Mouse (Mus musculus) embryonic facial prominence, embryonic 11.5 days (tissue): ENCODE data around the gene Cib2. TPM values are rescaled to one million over a fixed set of nuclear protein-coding genes. Genes with fewer than 3 reads are reported as not detected.

Experiments
- ATAC-seq: fragments of 200-750 bp; cut with Nextera tagmentation; replicated peaks from 2 replicates; pipeline ENCODE4 v1.8.0; 2017; ENCODE audit warnings: low read depth; ENCODE audit not compliant: insufficient number of reproducible peaks, low FRiP score, low TSS enrichment
- DNase-seq: peaks from one replicate; pipeline ENCODE4 v3.0.0-alpha.2; 2015; ENCODE audit warnings: low spot score
- H3K27ac ChIP-seq: fragments of 300-500 bp; sonication (generic); replicated peaks from 2 replicates; pipeline ENCODE4 v1.5.1; 2014; ENCODE audit warnings: mild to moderate bottlenecking, low read depth, low read length, control low read depth
- H3K27me3 ChIP-seq: fragments of 300-500 bp; sonication (generic); 2 replicates; pipeline ENCODE4 v1.6.1; 2014; ENCODE audit warnings: mild to moderate bottlenecking, low read length, moderate library complexity, mixed read lengths; ENCODE audit not compliant: control insufficient read depth, insufficient read depth
- H3K36me3 ChIP-seq: fragments of 300-500 bp; sonication (generic); replicated peaks from 2 replicates; pipeline ENCODE4 v1.6.1; 2014; ENCODE audit warnings: low read depth, mild to moderate bottlenecking, low read length, moderate library complexity, mixed read lengths; ENCODE audit not compliant: control insufficient read depth, insufficient read depth
- H3K4me1 ChIP-seq: fragments of 300-500 bp; sonication (generic); 2 replicates; pipeline ENCODE4 v1.6.1; 2014; ENCODE audit warnings: low read length, mixed read lengths; ENCODE audit not compliant: control insufficient read depth, insufficient read depth
- H3K4me2 ChIP-seq: fragments of 300-500 bp; sonication (generic); 2 replicates; pipeline ENCODE4 v1.6.1; 2014; ENCODE audit warnings: low read depth, mild to moderate bottlenecking, control low read depth, low read length, moderate library complexity
- H3K4me3 ChIP-seq: fragments of 300-500 bp; sonication (generic); 2 replicates; pipeline ENCODE4 v1.5.1; 2014; ENCODE audit warnings: low read depth, low read length, control low read depth
- H3K9ac ChIP-seq: fragments of 300-500 bp; sonication (generic); replicated peaks from 2 replicates; pipeline ENCODE4 v1.6.1; 2014; ENCODE audit warnings: mild to moderate bottlenecking, control low read depth, low read length
- H3K9me3 ChIP-seq: fragments of 300-500 bp; sonication (generic); replicated peaks from 2 replicates; pipeline ENCODE4 v1.6.1; 2016; ENCODE audit warnings: mild to moderate bottlenecking, low read length, inconsistent platforms, mixed read lengths; ENCODE audit not compliant: control insufficient read depth
- WGBS: fragments of 180-500 bp; shearing (Covaris S2); extraction: QIAGEN DNeasy Blood & Tissue Kit; methylation state at CpG from one replicate; pipeline ENCODE4 v1.1.7; 2014; 5-methylcytosine and 5-hydroxymethylcytosine counted together
- polyA plus RNA-seq: library from polyadenylated mRNA; unstranded; fragments of >200 nt; fragmentation: Nextera tagmentation; extraction: Ambion mirVana; gene quantifications from 2 replicates; pipeline ENCODE4 v1.2.1, GENCODE M21; 2014

The Cib2 gene
- polyA plus RNA-seq, 1 experiment from 2014 or later: 17.6 TPM

DNA sequence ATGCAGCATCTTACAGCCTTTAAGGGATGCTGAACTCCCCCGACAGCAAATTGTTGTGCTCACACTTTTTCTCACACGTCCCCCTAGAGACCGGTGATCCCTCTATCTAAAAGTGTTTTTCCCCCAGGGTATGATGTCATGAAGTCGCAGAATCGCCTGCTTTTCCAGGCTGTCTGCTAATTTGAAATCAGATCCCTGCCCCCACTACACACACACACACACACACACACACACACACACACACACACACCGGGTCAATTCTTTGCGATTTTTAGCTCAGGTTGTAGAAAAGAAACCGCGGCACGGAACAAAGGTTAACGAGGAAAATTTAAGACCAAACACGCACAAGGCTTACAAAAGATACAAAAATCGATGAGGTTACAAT, 57.9 kb downstream of the Cib2 start:
- no peaks in the 10 kb centered on the region for H3K9me3 ChIP-seq
- H3K36me3 ChIP-seq: no peaks in the 10 kb centered on the region
- WGBS: 4% methylated on average over 13 of the region's 13 CpGs
- H3K27ac ChIP-seq: no peak overlapping the region
- H3K4me1 ChIP-seq: no peaks in the 10 kb centered on the region
- H3K9ac ChIP-seq: peak overlapping the region; percentile 73; the same call in 1 of the 2 replicates
- no peak for DNase-seq
- peak overlapping the region; percentile 79 for H3K4me3 ChIP-seq
- no peak for ATAC-seq
- no peaks in the 10 kb centered on the region for H3K27me3 ChIP-seq
- H3K4me2 ChIP-seq: peak overlapping the region; percentile 91

DNA sequence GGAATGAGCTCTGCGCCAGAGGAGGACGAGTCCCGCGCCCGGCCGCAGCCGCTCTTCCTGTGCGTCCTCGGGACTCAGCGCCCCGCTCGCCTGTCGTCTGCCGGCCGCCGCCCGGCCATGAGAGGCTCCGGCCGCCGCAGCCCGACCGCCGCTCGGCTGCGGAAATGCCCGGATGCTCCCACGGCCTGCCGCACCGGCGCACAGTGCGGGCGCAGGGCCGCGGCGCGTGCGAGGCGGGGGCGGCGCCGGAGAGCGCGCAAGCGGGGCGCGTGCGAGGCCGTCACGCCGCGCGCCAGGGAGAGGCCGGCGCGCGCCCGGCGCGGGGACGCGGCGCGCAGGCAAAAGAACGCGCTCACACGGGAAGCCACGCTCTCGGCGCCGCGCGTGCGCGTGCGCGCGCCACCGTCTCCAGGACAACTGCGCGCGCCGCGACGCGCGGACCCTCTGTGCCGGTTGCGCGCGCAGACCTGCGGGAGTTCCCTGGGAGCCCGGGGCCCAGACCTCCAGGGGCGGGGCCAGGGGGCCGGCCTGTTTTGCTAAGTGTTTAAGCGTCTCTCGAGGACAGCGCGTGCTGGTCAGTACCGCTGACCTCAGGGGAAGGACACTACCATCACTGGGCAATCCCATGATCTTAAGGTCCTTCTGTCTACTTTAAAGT, 58.4 kb downstream of the Cib2 start, which contains the start of gene Dmxl2:
Dmxl2 (minus strand) TSS at position 174 of the 658 bp plus-strand sequence.
- peak within 1 kb of the TSS; percentile 79 for H3K4me3 ChIP-seq
- ATAC-seq (peak; percentile 90), DNase-seq (peak; percentile 92)
- H3K36me3 ChIP-seq: no peaks in the 10 kb centered on the region
- H3K9me3 ChIP-seq: no peaks in the 10 kb centered on the region
- H3K4me1 ChIP-seq: no peaks in the 10 kb centered on the region
- peak within 1 kb of the TSS; percentile 91 for H3K4me2 ChIP-seq
- peak within 1 kb of the TSS; percentile 73 for H3K9ac ChIP-seq
- peak within 1 kb of the TSS; percentile 8; the same call in 1 of the 2 replicates for H3K27ac ChIP-seq
- H3K27me3 ChIP-seq: no peaks in the 10 kb centered on the region
- WGBS: under 1% methylated on average over 65 of the region's 99 CpGs

DNA sequence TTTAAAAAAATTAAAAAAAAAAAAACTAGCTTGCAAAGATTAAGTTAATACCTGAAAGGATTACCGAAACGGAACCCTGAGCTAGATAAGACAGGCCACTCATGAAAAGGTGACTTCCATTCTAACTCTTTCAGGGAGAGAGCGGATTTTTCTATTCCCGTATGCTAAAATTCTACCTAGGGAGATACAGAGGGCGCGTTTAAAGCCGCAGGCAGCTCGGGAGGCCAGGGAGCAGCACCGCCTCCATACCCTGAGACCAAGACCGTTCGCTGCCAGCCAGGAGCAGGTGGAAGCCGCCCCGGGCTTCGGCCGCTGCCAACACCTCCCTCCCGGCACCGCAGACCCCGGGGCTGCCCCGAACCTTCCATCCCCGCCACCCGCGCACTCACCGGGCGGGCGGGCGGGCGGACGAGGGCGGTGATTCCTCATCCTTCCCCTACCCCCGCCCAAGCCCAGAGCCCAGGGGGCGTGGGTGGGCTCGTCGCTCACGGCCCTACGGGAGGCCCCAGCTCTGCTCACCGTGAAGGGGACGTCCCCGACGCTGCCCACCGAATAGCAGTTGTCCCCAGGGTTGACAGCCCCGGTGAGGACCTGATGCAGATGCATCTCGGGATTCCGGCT, 59.1 kb downstream of the Cib2 start:
- Histone ChIP-seq H3K36me3 (no peaks in the 10 kb centered on the region), H3K9ac (peak overlapping the region; percentile 73), H3K4me3 (peak overlapping the region; percentile 79), H3K27ac (peak overlapping the region; percentile 8; the same call in 1 of the 2 replicates), H3K4me1 (no peaks in the 10 kb centered on the region), H3K4me2 (peak overlapping the region; percentile 91), H3K27me3 (no peaks in the 10 kb centered on the region), H3K9me3 (no peaks in the 10 kb centered on the region)
- under 1% methylated on average over 33 of the region's 43 CpGs for WGBS
- peak; percentile 39 for DNase-seq
- ATAC-seq: peak; percentile 77

DNA sequence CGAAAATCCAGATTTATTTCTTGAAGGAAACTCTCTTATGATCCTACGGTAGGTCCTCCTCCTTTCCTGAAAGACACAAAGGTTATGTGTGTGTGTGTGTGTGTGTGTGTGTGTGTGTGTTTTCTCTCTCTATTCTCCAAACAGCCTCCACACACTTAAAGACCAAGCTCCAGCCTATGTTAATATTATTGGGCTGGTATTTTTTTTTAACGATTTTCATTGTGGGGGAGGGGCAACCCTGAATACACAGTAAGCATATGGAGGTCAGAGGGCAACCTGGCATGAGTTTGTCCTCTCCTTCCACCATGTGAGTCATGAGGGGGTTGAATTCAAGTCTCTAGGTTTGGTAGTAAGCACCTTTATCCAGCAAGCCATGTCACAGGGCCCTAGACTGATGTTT, 60.2 kb downstream of the Cib2 start:
- ATAC-seq: no peak
- DNase-seq: no peak
- H3K27me3 ChIP-seq: no peaks in the 10 kb centered on the region
- H3K4me3 ChIP-seq: no peak overlapping the region
- H3K9me3 ChIP-seq: no peaks in the 10 kb centered on the region
- H3K4me1 ChIP-seq: no peaks in the 10 kb centered on the region
- no peak overlapping the region for H3K4me2 ChIP-seq
- no peaks in the 10 kb centered on the region for H3K36me3 ChIP-seq
- WGBS: 81% methylated on average over 3 of the region's 3 CpGs
- H3K27ac ChIP-seq: no peak overlapping the region
- no peak overlapping the region for H3K9ac ChIP-seq

DNA sequence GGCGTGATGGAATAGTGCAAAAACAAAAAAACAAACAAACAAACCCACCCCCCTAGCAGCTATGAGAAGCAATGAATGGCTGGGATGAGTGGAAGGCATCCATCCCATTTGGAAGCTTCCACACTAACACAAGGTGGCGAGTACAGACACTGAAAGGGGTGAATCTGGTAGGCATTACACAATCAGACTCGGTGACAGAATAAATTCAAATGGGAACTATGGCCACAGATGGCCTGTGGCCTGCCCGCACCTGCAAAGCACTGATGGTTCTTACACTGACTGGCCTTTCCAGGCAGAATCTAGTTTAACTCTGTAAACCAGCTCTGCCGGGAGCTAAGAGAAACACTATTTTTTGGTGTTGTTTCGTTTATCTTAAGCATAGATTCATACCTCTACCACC, 60.7 kb downstream of the Cib2 start:
- 83% methylated on average over 6 of the region's 6 CpGs for WGBS
- Histone ChIP-seq H3K27me3 (no peaks in the 10 kb centered on the region), H3K9me3 (no peaks in the 10 kb centered on the region), H3K36me3 (no peaks in the 10 kb centered on the region), H3K4me1 (no peaks in the 10 kb centered on the region), H3K27ac (no peak overlapping the region), H3K9ac (no peak overlapping the region), H3K4me3 (no peak overlapping the region), H3K4me2 (no peak overlapping the region)
- ATAC-seq: no peak
- DNase-seq: no peak

Other genes with a start within 250 kb of the Cib2 start
- 8.3 and 8.8 TPM in 2 replicates for gene Dmxl2, start 58.6 kb downstream of the Cib2 start, polyA plus RNA-seq
- not detected in 2 replicates for gene Sh2d7, start 21.2 kb downstream of the Cib2 start, polyA plus RNA-seq
- 119 and 134 TPM in 2 replicates for gene Idh3a, start 26.1 kb upstream of the Cib2 start, polyA plus RNA-seq
- 1.4 and 2.8 TPM in 2 replicates for gene Acsbg1, start 101.7 kb upstream of the Cib2 start, polyA plus RNA-seq
- 4.2 and 4.7 TPM in 2 replicates for gene Dnaja4, start 138.7 kb upstream of the Cib2 start, polyA plus RNA-seq
- gene Wdr61, start 174.3 kb upstream of the Cib2 start, polyA plus RNA-seq: 196 and 206 TPM in 2 replicates
- 962 and 1,036 TPM in 2 replicates for gene Crabp1, start 204.5 kb upstream of the Cib2 start, polyA plus RNA-seq